Mouse (Mus musculus): Measurements from ENCODE around the gene Peak1. TPM values are rescaled to one million over a fixed set of nuclear protein-coding genes. Genes with fewer than 3 reads are reported as not detected.

Peak1 gene
- total and polyA plus RNA-seq, 3 experiments = 2.8 to 13.3 (median 5.4) TPM

DNA sequence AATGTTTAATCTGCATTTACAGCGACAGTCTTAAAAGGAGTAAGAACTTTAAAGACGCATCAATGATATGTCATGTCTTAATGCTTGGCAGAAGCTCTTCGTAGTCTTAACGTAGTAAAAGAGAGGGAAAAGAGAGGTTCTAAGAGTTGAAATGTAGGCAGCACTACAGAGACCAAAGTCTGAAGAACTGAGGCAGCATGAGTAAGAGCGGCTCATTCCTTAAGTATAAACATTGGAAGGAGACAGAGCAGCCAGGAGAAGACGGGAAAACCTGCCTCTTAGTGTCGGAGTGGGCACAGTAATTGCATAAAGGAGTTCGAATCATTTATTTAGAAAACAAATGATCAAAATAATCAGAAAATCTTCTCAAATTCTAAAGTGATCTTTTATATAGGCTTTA, 173.5 kb downstream of the Peak1 start:
- H3K4me2 ChIP-seq (ENCODE audit: insufficient read depth, low read depth, poor library complexity, severe bottlenecking) = no peak overlapping the region
- in situ Hi-C loops (cut with MboI; ENCODE audit: low pct_ligation_motif_present, low pct_unique_long_range_greater_than_20kb, low sequenced_read_pairs) (no loop called here), dilution Hi-C loops (cut with MboI; ENCODE audit: extremely low pct_ligation_motif_present, extremely low pct_unique_long_range_greater_than_20kb, low sequenced_read_pairs) (no loop called here)
- H3K4me3 ChIP-seq (replicated peaks in 1 of 3; ENCODE audit: low read depth in 2 of 3, low read length in 2 of 3, poor library complexity in 1 of 3) = no peak overlapping the region
- peaks cover 2 to 62% of the 10 kb centered on the region in 2 experiments for H3K36me3 ChIP-seq (replicated peaks in 1 of 2; ENCODE audit: control insufficient read depth in 1 of 2, insufficient read depth in 1 of 2, low read length in 1 of 2)
- no peak for DNase-seq (ENCODE audit: extremely low read depth)
- H3K9me3 ChIP-seq (replicated peaks; ENCODE audit: low read length) = no peaks in the 10 kb centered on the region
- H3K4me1 ChIP-seq (ENCODE audit: control insufficient read depth in 1 of 2, insufficient read depth in 2 of 2) = peaks cover 0 to 10% of the 10 kb centered on the region in 2 experiments; a peak in 1 of 4 replicates
- no peak overlapping the region for H3K9ac ChIP-seq (ENCODE audit: insufficient read depth, low read depth)
- no peaks in the 10 kb centered on the region for H3K27me3 ChIP-seq (replicated peaks)
- no peak for TF ChIP-seq CHD2 (IDR thresholded peaks at IDR 0.05; ENCODE audit: low read length)
- TF ChIP-seq MEF2A (IDR thresholded peaks at IDR 0.05; ENCODE audit: borderline replicate concordance, low read depth, low read length) = no peak
- H3K27ac ChIP-seq (ENCODE audit: insufficient read depth, low read depth) = no peak overlapping the region
- H3K79me2 ChIP-seq (replicated peaks; ENCODE audit: control insufficient read depth, extremely low read depth, insufficient read depth, poor library complexity, severe bottlenecking) = no peaks in the 10 kb centered on the region

- no peak overlapping the region for H3K27ac ChIP-seq (ENCODE audit: insufficient read depth, low read depth)
- no peak overlapping the region for H3K4me3 ChIP-seq (replicated peaks in 1 of 3; ENCODE audit: low read depth in 2 of 3, low read length in 2 of 3, poor library complexity in 1 of 3)
- dilution Hi-C loops (cut with MboI; ENCODE audit: extremely low pct_ligation_motif_present, extremely low pct_unique_long_range_greater_than_20kb, low sequenced_read_pairs) = no loop called here
- H3K4me2 ChIP-seq (ENCODE audit: insufficient read depth, low read depth, poor library complexity, severe bottlenecking) = no peak overlapping the region
- peaks cover 0 to 10% of the 10 kb centered on the region in 2 experiments; a peak in 1 of 4 replicates for H3K4me1 ChIP-seq (ENCODE audit: control insufficient read depth in 1 of 2, insufficient read depth in 2 of 2)
- TF ChIP-seq TCF12 (IDR thresholded peaks at IDR 0.05; ENCODE audit: low read depth, low read length) = no peak
- no peak for TF ChIP-seq ZMIZ1 (IDR thresholded peaks at IDR 0.05; ENCODE audit: low read depth, low read length)
- TF ChIP-seq CTCF (conservative IDR thresholded peaks at IDR 0.05 in 1 of 2, IDR thresholded peaks at IDR 0.05 in 1 of 2; ENCODE audit: low read depth in 2 of 2, low read length in 2 of 2) = no peak
- TF ChIP-seq MXI1 (IDR thresholded peaks at IDR 0.05; ENCODE audit: low read depth, low read length) = no peak
- TF ChIP-seq CHD1 (IDR thresholded peaks at IDR 0.05; ENCODE audit: low read depth, low read length) = no peak
- TF ChIP-seq GABPA (IDR thresholded peaks at IDR 0.05; ENCODE audit: insufficient replicate concordance, low read depth, low read length) = no peak
- TF ChIP-seq HCFC1 (IDR thresholded peaks at IDR 0.05; ENCODE audit: low read depth, low read length) = no peak
- no peak for TF ChIP-seq ELF1 (IDR thresholded peaks at IDR 0.05; ENCODE audit: low read depth, low read length)
- no peak for TF ChIP-seq E2F4 (IDR thresholded peaks at IDR 0.05; ENCODE audit: insufficient replicate concordance, low read depth, low read length)
- TF ChIP-seq SMC3 (IDR thresholded peaks at IDR 0.05; ENCODE audit: low read depth, low read length) = no peak
- no peak for TF ChIP-seq ZC3H11A (IDR thresholded peaks at IDR 0.05; ENCODE audit: low read depth, low read length)
- no peak for TF ChIP-seq MAZ (IDR thresholded peaks at IDR 0.05; ENCODE audit: low read depth, low read length)
- TF ChIP-seq RCOR1 (conservative IDR thresholded peaks at IDR 0.05; ENCODE audit: low read depth, low read length) = no peak
- no peak for TF ChIP-seq BHLHE40 (IDR thresholded peaks at IDR 0.05; ENCODE audit: low read depth, low read length)
- no peak for TF ChIP-seq ZNF384 (IDR thresholded peaks at IDR 0.05; ENCODE audit: low read depth, low read length)
- in situ Hi-C loops (cut with MboI; ENCODE audit: low pct_ligation_motif_present, low pct_unique_long_range_greater_than_20kb, low sequenced_read_pairs) = no loop called here
- H3K79me2 ChIP-seq (replicated peaks; ENCODE audit: control insufficient read depth, extremely low read depth, insufficient read depth, poor library complexity, severe bottlenecking) = no peaks in the 10 kb centered on the region
- peaks cover 2 to 61% of the 10 kb centered on the region in 2 experiments for H3K36me3 ChIP-seq (replicated peaks in 1 of 2; ENCODE audit: control insufficient read depth in 1 of 2, insufficient read depth in 1 of 2, low read length in 1 of 2)
- H3K9ac ChIP-seq (ENCODE audit: insufficient read depth, low read depth) = no peak overlapping the region
- DNase-seq (ENCODE audit: extremely low read depth) = no peak
- H3K27me3 ChIP-seq (replicated peaks) = no peaks in the 10 kb centered on the region
- no peaks in the 10 kb centered on the region for H3K9me3 ChIP-seq (replicated peaks; ENCODE audit: low read length)
These were observed 174.0 kb downstream of the Peak1 start for GRCm38 (mm10) chr9:56243885-56244284.

Measured in CH12.LX (cell line).